Mouse (Mus musculus): Measurements from ENCODE around the gene Eif3i.

GRCm38 (mm10) chr4:129576863-129577491 lies 23.5 kb downstream of the Eif3i start:
- TF ChIP-seq CTCF (IDR thresholded peaks at IDR 0.05) (peak; percentile 77), EP300 (IDR thresholded peaks at IDR 0.05; ENCODE audit: insufficient read depth, low read depth, low read length) (0 out of 2 replicates have a peak, but pooled peaks have one; percentile 31)
